29 mouse cellular contexts compared by ENCODE assay signal in the genomic region with DNA sequence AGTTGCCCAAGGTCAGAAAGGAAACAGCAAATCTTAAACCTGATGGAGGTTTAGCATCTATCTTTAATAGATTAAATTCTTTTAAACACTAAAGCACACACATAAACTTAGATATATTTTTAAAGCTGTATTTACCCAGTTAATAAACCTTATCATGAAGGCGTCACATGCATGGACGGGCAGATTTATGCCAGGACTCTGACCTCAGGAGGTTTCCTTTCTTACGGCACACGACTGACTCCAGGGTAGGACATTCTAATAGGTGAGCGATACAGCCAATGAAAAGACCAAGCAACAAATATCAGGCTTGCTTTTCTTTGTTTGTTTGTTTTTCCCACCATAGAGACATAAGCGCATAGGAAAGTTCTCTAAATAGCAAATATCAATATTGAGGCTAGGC. TPM values are rescaled to one million over a fixed set of nuclear protein-coding genes. Genes with fewer than 3 reads are reported as not detected.
DNase-seq lines count a peak whose midpoint lies in the region; ATAC-seq and TF ChIP-seq lines count a peak whose summit lies in the region.
"Had no signal": no experiment of that assay in that cellular context is flagged by ENCODE, and none has a peak within 500 bp of the region (broad histone marks: within the 10 kb centered on the region; RNA-seq: fewer than 3 reads in every experiment).

No protein-coding gene starts in this region.

- H3K36me3 ChIP-seq in kidney, adult 2 months (ENCODE audit: control insufficient read depth, insufficient read depth, low read length): no peaks in the 10 kb centered on the region
- no peaks in the 10 kb centered on the region for H3K36me3 ChIP-seq in intestine, embryonic 15.5 days
- no peaks in the 10 kb centered on the region for H3K36me3 ChIP-seq in small intestine, adult 2 months (ENCODE audit: control insufficient read depth, insufficient read depth, low read length)
- H3K36me3 ChIP-seq in stomach, postnatal 0 days (ENCODE audit: control insufficient read depth, insufficient read depth, low read length): no peaks in the 10 kb centered on the region
- H3K36me3 ChIP-seq in forebrain, embryonic 14.5 days (ENCODE audit: control insufficient read depth, insufficient read depth, low read length): no peaks in the 10 kb centered on the region
- H3K36me3 ChIP-seq: embryonic facial prominence, embryonic 12.5 days; embryonic facial prominence, embryonic 15.5 days; G1E; heart, embryonic 12.5 days; heart, embryonic 15.5 days; hindbrain, embryonic 12.5 days; hindbrain, embryonic 15.5 days had no signal

- TF ChIP-seq CTCF in kidney, adult 2 months (conservative IDR thresholded peaks at IDR 0.05; ENCODE audit: insufficient read depth, insufficient read length, low read depth, low read length): no peak
- no peak for TF ChIP-seq CTCF in small intestine, adult 2 months (IDR thresholded peaks at IDR 0.05; ENCODE audit: extremely low read depth, insufficient read length, insufficient replicate concordance, low read depth, low read length)
- TF ChIP-seq CTCF in stomach, postnatal 0 days (IDR thresholded peaks at IDR 0.05; ENCODE audit: low read depth): no peak

- H3K27ac ChIP-seq in kidney, adult 2 months (ENCODE audit: insufficient read depth, low read depth, low read length): peak overlapping the region; percentile 52; the same call in 1 of the 2 replicates
- peak overlapping the region; percentile 78; the same call in 1 of the 2 replicates for H3K27ac ChIP-seq in intestine, embryonic 15.5 days
- H3K27ac ChIP-seq in small intestine, adult 2 months (ENCODE audit: insufficient read depth, low read depth, low read length): peak overlapping the region; percentile 77
- no peak overlapping the region for H3K27ac ChIP-seq in stomach, postnatal 0 days (replicated peaks)
- no peak overlapping the region for H3K27ac ChIP-seq in forebrain, embryonic 14.5 days (ENCODE audit: low read depth, low read length)
- H3K27ac ChIP-seq: embryonic facial prominence, embryonic 12.5 days; embryonic facial prominence, embryonic 15.5 days; forebrain, embryonic 13.5 days; gastrocnemius, adult 2 months; heart, embryonic 15.5 days; hindbrain, embryonic 12.5 days; hindbrain, embryonic 15.5 days had no signal

- no peak for TF ChIP-seq POLR2A in kidney, adult 2 months (IDR thresholded peaks at IDR 0.05; ENCODE audit: low read depth, low read length)
- TF ChIP-seq POLR2A in small intestine, adult 2 months (IDR thresholded peaks at IDR 0.05; ENCODE audit: low read depth, low read length): no peak

- TF ChIP-seq EP300 in stomach, postnatal 0 days (optimal IDR thresholded peaks at IDR 0.05): no peak

- H3K9me3 ChIP-seq in intestine, embryonic 15.5 days: no peaks in the 10 kb centered on the region
- no peaks in the 10 kb centered on the region for H3K9me3 ChIP-seq in stomach, postnatal 0 days (ENCODE audit: control insufficient read depth, low read length)
- no peaks in the 10 kb centered on the region for H3K9me3 ChIP-seq in forebrain, embryonic 14.5 days (replicated peaks; ENCODE audit: control insufficient read depth, low read length)
- H3K9me3 ChIP-seq: embryonic facial prominence, embryonic 12.5 days; embryonic facial prominence, embryonic 15.5 days; forebrain, embryonic 13.5 days; heart, embryonic 12.5 days; heart, embryonic 15.5 days; hindbrain, embryonic 12.5 days; hindbrain, embryonic 15.5 days had no signal

- 42% methylated on average over 6 of the region's 6 CpGs for WGBS in kidney, adult 2 months
- 60% methylated on average over 6 of the region's 6 CpGs for WGBS in intestine, embryonic 15.5 days
- 31% methylated on average over 6 of the region's 6 CpGs for WGBS in small intestine, adult 2 months
- WGBS in stomach, postnatal 0 days: 62% methylated on average over 6 of the region's 6 CpGs
- 83% methylated on average over 6 of the region's 6 CpGs for WGBS in forebrain, embryonic 14.5 days

- no peaks in the 10 kb centered on the region for H3K27me3 ChIP-seq in kidney, adult 2 months (replicated peaks; ENCODE audit: control insufficient read depth, insufficient read depth, low read length)
- no peaks in the 10 kb centered on the region for H3K27me3 ChIP-seq in intestine, embryonic 15.5 days (replicated peaks)
- H3K27me3 ChIP-seq in small intestine, adult 2 months (ENCODE audit: control insufficient read depth, insufficient read depth, low read length): no peaks in the 10 kb centered on the region
- H3K27me3 ChIP-seq in stomach, postnatal 0 days (ENCODE audit: control insufficient read depth, insufficient read depth, low read length): no peaks in the 10 kb centered on the region
- H3K27me3 ChIP-seq in forebrain, embryonic 14.5 days (replicated peaks; ENCODE audit: control insufficient read depth, insufficient read depth, low read length): no peaks in the 10 kb centered on the region
- H3K27me3 ChIP-seq: CH12.LX; embryonic facial prominence, embryonic 12.5 days; embryonic facial prominence, embryonic 15.5 days; forebrain, embryonic 13.5 days; heart, embryonic 12.5 days; heart, embryonic 15.5 days; hindbrain, embryonic 12.5 days; hindbrain, embryonic 15.5 days; Patski had no signal

- H3K4me1 ChIP-seq in kidney, adult 2 months (ENCODE audit: control insufficient read depth, insufficient read depth, low read length): peaks cover 6% of the 10 kb centered on the region; the same call in 1 of the 2 replicates
- H3K4me1 ChIP-seq in intestine, embryonic 15.5 days (replicated peaks): no peaks in the 10 kb centered on the region
- peaks cover 9% of the 10 kb centered on the region; the same call in 1 of the 2 replicates for H3K4me1 ChIP-seq in small intestine, adult 2 months (ENCODE audit: control insufficient read depth, insufficient read depth, insufficient read length, low read length)
- H3K4me1 ChIP-seq in stomach, postnatal 0 days (replicated peaks; ENCODE audit: control insufficient read depth, insufficient read depth): no peaks in the 10 kb centered on the region
- H3K4me1 ChIP-seq in forebrain, embryonic 14.5 days (ENCODE audit: control insufficient read depth, insufficient read depth, low read length): no peaks in the 10 kb centered on the region
- H3K4me1 ChIP-seq: embryonic facial prominence, embryonic 12.5 days; embryonic facial prominence, embryonic 15.5 days; forebrain, embryonic 13.5 days; heart, embryonic 12.5 days; heart, embryonic 15.5 days; hindbrain, embryonic 12.5 days; hindbrain, embryonic 15.5 days had no signal

- no peak overlapping the region for H3K9ac ChIP-seq in intestine, embryonic 15.5 days
- H3K9ac ChIP-seq in stomach, postnatal 0 days (ENCODE audit: low read length): no peak overlapping the region
- no peak overlapping the region for H3K9ac ChIP-seq in forebrain, embryonic 14.5 days (ENCODE audit: low read length)
- H3K9ac ChIP-seq: embryonic facial prominence, embryonic 12.5 days; embryonic facial prominence, embryonic 15.5 days; forebrain, embryonic 13.5 days; forebrain, postnatal 0 days; heart, embryonic 12.5 days; heart, embryonic 15.5 days; hindbrain, embryonic 12.5 days; hindbrain, embryonic 15.5 days had no signal

- peak; percentile 77 for ATAC-seq in intestine, embryonic 15.5 days
- peak; percentile 68 for ATAC-seq in stomach, postnatal 0 days (ENCODE audit: low FRiP score, low TSS enrichment)
- ATAC-seq in forebrain, embryonic 14.5 days: no peak
- ATAC-seq: forebrain, embryonic 13.5 days; forebrain, postnatal 0 days; Patski had no signal

- peak overlapping the region; percentile 34; the same call in 1 of the 2 replicates for H3K4me2 ChIP-seq in intestine, embryonic 15.5 days (replicated peaks)
- no peak overlapping the region for H3K4me2 ChIP-seq in stomach, postnatal 0 days (replicated peaks; ENCODE audit: low read depth)
- no peak overlapping the region for H3K4me2 ChIP-seq in forebrain, embryonic 14.5 days (ENCODE audit: low read length)
- H3K4me2 ChIP-seq: embryonic facial prominence, embryonic 12.5 days; embryonic facial prominence, embryonic 15.5 days; forebrain, embryonic 13.5 days; heart, embryonic 12.5 days; heart, embryonic 15.5 days; hindbrain, embryonic 12.5 days; hindbrain, embryonic 15.5 days had no signal

- peak; percentile 42 for DNase-seq in kidney, adult 2 months
- no peak for DNase-seq in kidney, adult 8-10 months
- DNase-seq in stomach, postnatal 0 days (ENCODE audit: low spot score): peak; percentile 47
- DNase-seq in gastrocnemius, postnatal 36 days: no peak
- no peak for DNase-seq in forebrain, embryonic 14.5 days (ENCODE audit: low spot score)
- DNase-seq: adrenal gland, postnatal 10 days; adrenal gland, postnatal 36 days; B cell, adult 2 months; cerebellum, adult 2 months; cerebellum, adult 9-11 months; cerebellum, postnatal 25 days; forebrain, postnatal 0 days; gastrocnemius, adult 2 months; gastrocnemius, postnatal 14 days; heart, adult 18-20 months; heart, postnatal 10 days; heart, postnatal 4 days had no signal

- intact Hi-C loops in gastrocnemius, postnatal 36 days (cut with DNase I): loop anchor here (5.0 kb wide), 2 partner anchors 143 to 158 kb away; a partner anchor contains a TSS

- H3K4me3 ChIP-seq in kidney, adult 2 months (ENCODE audit: insufficient read depth, low read depth, low read length): no peak overlapping the region
- no peak overlapping the region for H3K4me3 ChIP-seq in intestine, embryonic 15.5 days (replicated peaks)
- H3K4me3 ChIP-seq in small intestine, adult 2 months (ENCODE audit: low read depth, low read length): no peak overlapping the region
- no peak overlapping the region for H3K4me3 ChIP-seq in stomach, postnatal 0 days (ENCODE audit: low read depth, low read length)
- no peak overlapping the region for H3K4me3 ChIP-seq in forebrain, embryonic 14.5 days (ENCODE audit: low read depth, low read length)
- H3K4me3 ChIP-seq: embryonic facial prominence, embryonic 12.5 days; embryonic facial prominence, embryonic 15.5 days; forebrain, embryonic 13.5 days; gastrocnemius, adult 2 months; heart, embryonic 12.5 days; heart, embryonic 15.5 days; hindbrain, embryonic 12.5 days; hindbrain, embryonic 15.5 days had no signal

RNA-seq across cellular contexts. Expression of a gene that starts 46.0 kb away (rescaled TPM):
- polyA plus RNA-seq in kidney, adult 2 months (2012; rRNA removed): 7.8 and 9.4 TPM in 2 replicates
- 6.4 and 7.7 TPM in 2 replicates for polyA plus RNA-seq in intestine, embryonic 15.5 days (2015; fragmentation: Nextera tagmentation; extraction: Ambion mirVana)
- 1.3 and 21.0 TPM in 2 replicates for polyA plus RNA-seq in small intestine, adult 2 months (2012; rRNA removed)
- 1.8 and 1.9 TPM in 2 replicates for polyA plus RNA-seq in stomach, postnatal 0 days (2015; fragmentation: Nextera tagmentation; extraction: Ambion mirVana)
- total RNA-seq in gastrocnemius, postnatal 36 days (2021): 10 to 100 TPM; 11.1 to 11.6 TPM
- polyA plus RNA-seq in forebrain, embryonic 14.5 days (2014; fragmentation: Nextera tagmentation; extraction: Ambion mirVana): 3.4 and 5.0 TPM in 2 replicates
- polyA plus RNA-seq: G1E had no signal

Comparison
In these comparisons a context has a peak if more than half of its experiments do, and no peak if none do; other contexts are left out.
1. DNase-seq: peak in kidney, adult 2 months (single experiment) and stomach, postnatal 0 days (single experiment); none in kidney, adult 8-10 months (0 of 2), gastrocnemius, postnatal 36 days (0 of 2) and forebrain, embryonic 14.5 days (single experiment).
2. H3K27ac ChIP-seq: peak in kidney, adult 2 months (single experiment), intestine, embryonic 15.5 days (single experiment) and small intestine, adult 2 months (single experiment); none in stomach, postnatal 0 days (single experiment) and forebrain, embryonic 14.5 days (single experiment).